Comparison of ENCODE assay signal across 24 mouse cellular contexts in genomic region chr10:67652300-67652699, GRCm38 (mm10).
DNase-seq lines count a peak whose midpoint lies in the region; ATAC-seq and TF ChIP-seq lines count a peak whose summit lies in the region.
"Had no signal": no experiment of that assay in that cellular context is flagged by ENCODE, and none has a peak within 500 bp of the region (broad histone marks: within the 10 kb centered on the region; RNA-seq: fewer than 3 reads in every experiment).

No protein-coding gene starts in this region.

- no peak overlapping the region for H3K27ac ChIP-seq in kidney, adult 2 months (ENCODE audit: insufficient read depth, low read depth, low read length)
- H3K27ac ChIP-seq in kidney, embryonic 14.5 days (ENCODE audit: low read depth, low read length), result no peak overlapping the region
- H3K27ac ChIP-seq in kidney, postnatal 0 days, result no peak overlapping the region
- H3K27ac ChIP-seq in kidney, embryonic 16.5 days (ENCODE audit: low read length), result no peak overlapping the region
- H3K27ac ChIP-seq in midbrain, embryonic 10.5 days (replicated peaks), result no peak overlapping the region
- H3K27ac ChIP-seq: embryonic facial prominence, embryonic 13.5 days; embryonic facial prominence, embryonic 15.5 days; forebrain, embryonic 10.5 days; forebrain, embryonic 12.5 days had no signal

- H3K9ac ChIP-seq in kidney, embryonic 14.5 days (ENCODE audit: low read depth, low read length), result no peak overlapping the region
- H3K9ac ChIP-seq in kidney, postnatal 0 days (ENCODE audit: low read depth, low read length), result no peak overlapping the region
- H3K9ac ChIP-seq in kidney, embryonic 16.5 days (replicated peaks; ENCODE audit: low read length), result no peak overlapping the region
- H3K9ac ChIP-seq: embryonic facial prominence, embryonic 13.5 days; embryonic facial prominence, embryonic 15.5 days; forebrain, embryonic 12.5 days had no signal

- WGBS in kidney, adult 2 months, result 11% methylated on average over 3 of the region's 3 CpGs
- WGBS in kidney, embryonic 14.5 days, result 11% methylated on average over 3 of the region's 3 CpGs
- WGBS in kidney, postnatal 0 days, result 8% methylated on average over 3 of the region's 3 CpGs
- whole genome bisulfite sequencing in kidney, embryonic 16.5 days, result 10% methylated on average over 3 of the region's 3 CpGs
- 85% methylated on average over 3 of the region's 3 CpGs for WGBS in midbrain, embryonic 10.5 days

- ATAC-seq in kidney, embryonic 14.5 days (ENCODE audit: low FRiP score, low TSS enrichment), result no peak
- 0 out of 2 replicates have a peak, but pooled peaks have one; percentile 21 for ATAC-seq in kidney, postnatal 0 days (replicated peaks; ENCODE audit: low FRiP score, low read depth)
- ATAC-seq in kidney, embryonic 16.5 days (ENCODE audit: low FRiP score, low TSS enrichment), result no peak; the same call in 1 of the 2 replicates
- ATAC-seq: forebrain, embryonic 14.5 days had no signal

- no peaks in the 10 kb centered on the region for H3K36me3 ChIP-seq in kidney, adult 2 months (ENCODE audit: control insufficient read depth, insufficient read depth, low read length)
- H3K36me3 ChIP-seq in kidney, embryonic 14.5 days (ENCODE audit: control insufficient read depth, insufficient read depth, low read length), result no peaks in the 10 kb centered on the region
- H3K36me3 ChIP-seq in kidney, postnatal 0 days (ENCODE audit: insufficient read depth, low read length), result no peaks in the 10 kb centered on the region
- H3K36me3 ChIP-seq in kidney, embryonic 16.5 days (ENCODE audit: insufficient read depth, low read length), result no peaks in the 10 kb centered on the region
- H3K36me3 ChIP-seq in myocyte (ENCODE audit: control insufficient read depth, insufficient read depth), result no peaks in the 10 kb centered on the region
- H3K36me3 ChIP-seq in midbrain, embryonic 10.5 days, result no peaks in the 10 kb centered on the region
- H3K36me3 ChIP-seq: embryonic facial prominence, embryonic 13.5 days; embryonic facial prominence, embryonic 15.5 days; forebrain, embryonic 10.5 days; forebrain, embryonic 12.5 days had no signal

- H3K4me1 ChIP-seq in kidney, adult 2 months (ENCODE audit: control insufficient read depth, insufficient read depth, low read length), result 0 out of 2 replicates have a peak, but pooled peaks cover 4% of the 10 kb centered on the region
- peaks cover 10% of the 10 kb centered on the region; the same call in 1 of the 2 replicates for H3K4me1 ChIP-seq in kidney, embryonic 14.5 days (ENCODE audit: control insufficient read depth, insufficient read depth, low read length)
- H3K4me1 ChIP-seq in kidney, postnatal 0 days (replicated peaks; ENCODE audit: insufficient read depth, low read length), result 0 out of 2 replicates have a peak, but pooled peaks cover 11% of the 10 kb centered on the region
- peaks cover 19% of the 10 kb centered on the region for H3K4me1 ChIP-seq in kidney, embryonic 16.5 days (ENCODE audit: insufficient read depth, low read length)
- peaks cover 9% of the 10 kb centered on the region for H3K4me1 ChIP-seq in midbrain, embryonic 10.5 days

- H3K4me2 ChIP-seq in kidney, embryonic 14.5 days (replicated peaks; ENCODE audit: low read depth, low read length), result no peak overlapping the region
- no peak overlapping the region for H3K4me2 ChIP-seq in kidney, postnatal 0 days (ENCODE audit: low read length)
- H3K4me2 ChIP-seq in kidney, embryonic 16.5 days (replicated peaks; ENCODE audit: low read depth, low read length), result no peak overlapping the region
- H3K4me2 ChIP-seq in myocyte (ENCODE audit: low read depth), result peak overlapping the region; percentile 56
- H3K4me2 ChIP-seq: embryonic facial prominence, embryonic 13.5 days; embryonic facial prominence, embryonic 15.5 days; forebrain, embryonic 12.5 days had no signal

- H3K79me2 ChIP-seq in myocyte (ENCODE audit: control insufficient read depth, insufficient read depth), result no peaks in the 10 kb centered on the region

- TF ChIP-seq CTCF in kidney, adult 2 months (conservative IDR thresholded peaks at IDR 0.05; ENCODE audit: insufficient read depth, insufficient read length, low read depth, low read length), result no peak
- no peak for TF ChIP-seq CTCF in kidney, postnatal 0 days (IDR thresholded peaks at IDR 0.05; ENCODE audit: low read depth)

- peak; percentile 68 for DNase-seq in kidney, adult 2 months
- DNase-seq in kidney, adult 9 months, result peak; percentile 73
- no peak for DNase-seq in kidney, postnatal 14 days
- no peak for DNase-seq in kidney, postnatal 0 days (ENCODE audit: low spot score)
- no peak for DNase-seq in midbrain, embryonic 10.5 days (ENCODE audit: low spot score)
- DNase-seq: adrenal gland, adult 2 months; adrenal gland, postnatal 10 days; adrenal gland, postnatal 25 days; cerebellum, adult 11 months; cerebellum, adult 18-20 months; cerebellum, adult 8-10 months; cerebellum, adult 9-11 months; cerebellum, postnatal 14 days; cerebellum, postnatal 36 days; embryo, embryonic 11 days had no signal

- no peak for TF ChIP-seq POLR2A in kidney, adult 2 months (IDR thresholded peaks at IDR 0.05; ENCODE audit: low read depth, low read length)
- no peak for TF ChIP-seq POLR2A in myocyte (IDR thresholded peaks at IDR 0.05; ENCODE audit: insufficient read length, low read depth)

- no peak overlapping the region for H3K4me3 ChIP-seq in kidney, adult 2 months (ENCODE audit: insufficient read depth, low read depth, low read length)
- no peak overlapping the region for H3K4me3 ChIP-seq in kidney, embryonic 14.5 days (ENCODE audit: low read length)
- no peak overlapping the region for H3K4me3 ChIP-seq in kidney, postnatal 0 days (replicated peaks; ENCODE audit: low read depth, low read length)
- no peak overlapping the region for H3K4me3 ChIP-seq in kidney, embryonic 16.5 days (ENCODE audit: low read length)
- no peak overlapping the region for H3K4me3 ChIP-seq in myocyte
- no peak overlapping the region for H3K4me3 ChIP-seq in midbrain, embryonic 10.5 days
- H3K4me3 ChIP-seq: embryonic facial prominence, embryonic 13.5 days; embryonic facial prominence, embryonic 15.5 days; erythroblast, embryonic 14.5 days; forebrain, embryonic 10.5 days; forebrain, embryonic 12.5 days had no signal

- H3K27me3 ChIP-seq in kidney, adult 2 months (replicated peaks; ENCODE audit: control insufficient read depth, insufficient read depth, low read length), result no peaks in the 10 kb centered on the region
- H3K27me3 ChIP-seq in kidney, embryonic 14.5 days (ENCODE audit: control insufficient read depth, insufficient read depth, low read length), result no peaks in the 10 kb centered on the region
- H3K27me3 ChIP-seq in kidney, postnatal 0 days (ENCODE audit: insufficient read depth, low read length), result no peaks in the 10 kb centered on the region
- H3K27me3 ChIP-seq in kidney, embryonic 16.5 days (ENCODE audit: insufficient read depth, low read length), result no peaks in the 10 kb centered on the region
- H3K27me3 ChIP-seq in myocyte (ENCODE audit: control insufficient read depth, insufficient read depth, insufficient read length), result no peaks in the 10 kb centered on the region
- H3K27me3 ChIP-seq in midbrain, embryonic 10.5 days (ENCODE audit: low read depth, poor library complexity, severe bottlenecking), result 0 out of 2 replicates have a peak, but pooled peaks cover 6% of the 10 kb centered on the region
- H3K27me3 ChIP-seq: embryonic facial prominence, embryonic 13.5 days; embryonic facial prominence, embryonic 15.5 days had no signal

- H3K9me3 ChIP-seq in kidney, embryonic 14.5 days (ENCODE audit: control insufficient read depth, low read length), result no peaks in the 10 kb centered on the region
- H3K9me3 ChIP-seq in kidney, postnatal 0 days (replicated peaks; ENCODE audit: low read length), result no peaks in the 10 kb centered on the region
- no peaks in the 10 kb centered on the region for H3K9me3 ChIP-seq in kidney, embryonic 16.5 days (ENCODE audit: low read length)
- no peaks in the 10 kb centered on the region for H3K9me3 ChIP-seq in midbrain, embryonic 10.5 days (replicated peaks)
- H3K9me3 ChIP-seq: embryonic facial prominence, embryonic 13.5 days; embryonic facial prominence, embryonic 15.5 days; forebrain, embryonic 10.5 days; forebrain, embryonic 12.5 days had no signal

- H3ac ChIP-seq in myocyte (ENCODE audit: control insufficient read depth, insufficient read length), result no peak overlapping the region

TF ChIP-seq in myocyte, 11 proteins besides CTCF, POLR2A, EP300 and RAD21:
- TF ChIP-seq SRF (IDR thresholded peaks at IDR 0.05; ENCODE audit: control insufficient read depth, insufficient read length, low read depth) (peak; percentile 78), USF1 (IDR thresholded peaks at IDR 0.05; ENCODE audit: low read depth) (no peak)
TF ChIP-seq in myocyte: peak in this region for 1.

Comparison
In these comparisons a context has a peak if more than half of its experiments do, and no peak if none do; other contexts are left out.
1. DNase-seq: peak in kidney, adult 2 months (single experiment) and kidney, adult 9 months (single experiment); none in kidney, postnatal 14 days (single experiment), kidney, postnatal 0 days (single experiment) and midbrain, embryonic 10.5 days (single experiment).